Mouse (Mus musculus) embryonic stem cell, embryonic (primary cell): ENCODE measurements around the gene Sfrp2.

Source experiments
- CTCF ChIA-PET, 4 experiments: fragments of 300-600 bp in 2 of 4; fragments of 350-600 bp in 2 of 4; sonication (Branson Sonifier 250); formaldehyde crosslinking; loops; one replicate each; lab custom pipeline; 2022; ENCODE audit warnings: inconsistent platforms in 2 of 4; lab: Charles Lee
- POLR2A ChIA-PET, 4 experiments: fragments of 300-600 bp in 2 of 4; fragments of 350-600 bp in 2 of 4; sonication (Branson Sonifier 250); formaldehyde crosslinking; loops; one replicate each; lab custom pipeline; 2022; ENCODE audit warnings: antibody characterized with exemption in 4 of 4, inconsistent platforms in 1 of 4; lab: Charles Lee

Gene Sfrp2

DNA sequence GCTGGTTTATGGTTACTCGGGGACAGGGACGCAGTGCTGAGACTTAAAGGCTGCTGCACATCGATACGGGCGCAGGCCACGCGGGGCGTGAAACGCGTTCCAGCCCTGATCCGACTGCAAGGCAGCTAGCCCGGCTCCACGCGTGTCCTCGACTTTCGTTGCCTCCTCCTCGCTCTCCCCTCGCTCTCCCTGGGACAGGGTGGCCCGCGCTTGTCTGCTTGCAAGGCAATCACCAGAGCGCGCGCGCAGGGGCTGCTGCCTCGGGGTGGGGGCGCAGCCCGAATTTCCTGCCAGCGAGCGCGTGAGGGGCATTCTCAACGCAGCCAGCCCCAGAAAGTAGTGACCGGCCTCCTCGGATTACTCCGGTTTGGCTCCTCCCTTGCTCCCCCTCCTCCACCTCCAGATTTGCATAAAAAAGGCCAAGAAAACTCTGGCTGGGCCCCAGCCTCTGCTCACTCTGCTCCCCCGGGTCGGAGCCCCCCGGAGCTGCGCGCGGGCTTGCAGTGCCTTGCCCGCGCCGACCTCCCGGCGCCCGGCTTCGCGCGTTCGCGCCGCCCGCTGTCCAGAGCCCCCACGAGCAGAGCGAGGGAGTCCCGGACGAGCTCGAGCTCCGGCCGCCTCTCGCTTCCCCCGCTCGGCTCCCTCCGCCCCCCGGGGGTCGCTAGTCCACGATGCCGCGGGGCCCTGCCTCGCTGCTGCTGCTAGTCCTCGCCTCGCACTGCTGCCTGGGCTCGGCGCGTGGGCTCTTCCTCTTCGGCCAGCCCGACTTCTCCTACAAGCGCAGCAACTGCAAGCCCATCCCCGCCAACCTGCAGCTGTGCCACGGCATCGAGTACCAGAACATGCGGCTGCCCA is at the start of gene Sfrp2:
Gene Sfrp2 (plus strand): TSS at position 451 of the 855 bp plus-strand sequence.
- POLR2A ChIA-PET, result interaction anchor here in 1 of 4 experiments (1.0 kb wide), 1 partner anchor 187 kb away, joined by 3 read pairs; no protein-coding TSS in a partner anchor
- CTCF ChIA-PET, result no interaction called here

DNA sequence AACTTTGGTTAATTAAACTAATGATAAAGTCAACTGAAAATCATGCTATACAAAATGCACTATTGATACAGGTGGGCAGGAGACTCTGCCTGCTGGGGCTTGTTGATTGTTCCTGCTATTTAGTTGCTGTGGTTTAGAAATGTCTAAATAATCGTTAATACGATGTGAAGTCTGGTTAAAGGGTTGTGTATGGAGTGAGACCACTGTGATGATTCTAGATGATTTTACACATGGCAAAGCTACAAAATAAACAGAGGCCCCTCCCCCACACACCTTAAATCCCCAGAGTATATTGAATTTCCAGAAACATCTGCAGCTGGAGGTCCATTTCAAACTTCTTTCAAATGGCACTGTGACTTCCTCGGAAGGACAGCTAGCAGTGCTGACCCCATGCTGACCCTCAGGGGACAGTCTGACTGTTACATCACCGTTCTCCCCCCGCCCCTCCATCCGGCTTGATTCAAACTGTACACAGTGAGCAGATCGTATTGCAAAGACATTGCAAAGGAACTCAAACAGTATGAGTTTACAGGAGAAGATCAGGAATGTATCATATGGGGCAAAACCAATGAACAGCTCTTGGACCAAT is 48.4 kb upstream of the Sfrp2 start:
- CTCF ChIA-PET, result interaction anchor here in 1 of 4 experiments (0.5 kb wide), 1 partner anchor 447 kb away, joined by 6 read pairs; no protein-coding TSS in a partner anchor
- POLR2A ChIA-PET, result interaction anchor here in 2 of 4 experiments (0.6 to 0.9 kb wide), 2 partner anchors 56 to 744 kb away, joined by 3 read pairs; no protein-coding TSS in a partner anchor

DNA sequence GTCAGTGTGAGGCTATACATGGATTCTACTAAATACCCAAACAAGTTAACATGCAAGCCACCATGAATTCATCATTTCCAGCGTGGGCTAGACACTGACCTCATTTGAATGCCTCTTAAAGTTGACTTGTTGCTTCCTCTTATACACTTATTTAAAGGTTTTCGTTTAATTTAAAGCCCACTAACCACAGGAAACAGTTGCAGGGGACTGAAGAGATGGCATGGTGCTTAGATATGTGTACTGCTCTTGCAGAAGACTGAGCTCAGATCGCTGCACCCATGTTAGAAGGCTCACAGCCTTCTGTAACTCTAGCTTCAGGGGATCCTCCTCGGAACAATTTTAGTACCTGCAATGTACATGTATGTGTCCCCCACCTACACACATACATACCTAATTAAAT is 47.5 kb upstream of the Sfrp2 start:
- CTCF ChIA-PET, result no interaction called here

DNA sequence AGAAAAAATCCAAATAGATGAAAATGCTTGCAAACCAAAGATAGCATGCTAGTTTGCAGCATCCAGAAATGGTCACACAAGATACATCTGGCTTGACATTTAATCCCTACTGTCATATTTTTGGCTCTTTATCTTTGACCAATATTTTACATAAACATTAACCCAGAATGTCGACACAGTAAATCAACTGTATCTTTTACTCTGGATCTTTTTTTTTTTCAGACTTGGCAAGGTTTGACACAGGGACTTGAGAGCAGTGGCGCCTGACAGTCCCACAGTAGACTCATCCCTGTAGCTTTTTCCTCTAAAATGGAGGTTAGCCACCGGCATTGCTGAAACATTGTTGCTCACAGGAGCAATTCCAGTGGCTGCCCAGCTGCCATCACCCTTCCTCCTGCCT is 37.9 kb upstream of the Sfrp2 start:
- CTCF ChIA-PET, result interaction anchor here in 1 of 4 experiments (0.6 kb wide), 1 partner anchor 894 kb away, joined by 3 read pairs; no protein-coding TSS in a partner anchor

More for the DNA sequence above, 47.5 kb upstream of the Sfrp2 start:
- POLR2A ChIA-PET, result no interaction called here

DNA sequence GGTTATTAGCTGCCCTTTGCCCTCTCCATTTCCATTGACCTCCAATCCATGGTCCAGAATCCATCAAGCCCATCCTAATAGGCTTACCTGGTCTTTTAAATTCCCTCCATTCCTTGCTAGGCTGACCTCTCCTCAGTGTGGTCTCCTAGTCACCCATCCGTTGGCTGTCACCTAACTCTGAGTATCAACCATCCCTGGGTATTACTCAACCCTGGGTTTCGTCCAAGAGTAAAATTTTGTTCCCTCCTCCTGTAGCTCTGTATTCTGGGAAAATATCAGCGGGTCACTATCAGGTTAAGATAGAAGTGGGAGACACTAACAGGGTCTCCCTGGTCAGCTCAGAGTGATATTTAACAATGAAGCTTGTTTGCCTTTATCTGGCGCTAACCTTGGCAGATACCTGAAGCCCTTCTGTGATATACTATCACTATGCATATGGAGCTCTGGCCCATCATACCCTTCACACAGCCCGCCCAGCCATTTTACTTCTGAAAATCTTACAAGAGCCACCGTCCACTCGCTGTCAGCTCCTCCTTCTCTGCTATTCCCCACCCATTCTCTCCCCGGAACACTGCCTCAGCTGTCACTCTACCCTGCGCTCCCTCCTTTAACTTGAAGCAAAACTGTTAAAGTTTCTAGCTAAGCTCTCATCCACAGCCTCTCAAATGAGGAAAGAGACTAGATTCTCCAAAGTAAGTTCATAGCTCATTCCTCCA is 37.3 kb upstream of the Sfrp2 start:
- ChIA-PET POLR2A (no interaction called here), CTCF (interaction anchor here in 2 of 4 experiments (0.5 kb wide), 2 partner anchors 162 to 447 kb away, joined by 3 to 7 read pairs; no protein-coding TSS in a partner anchor)

More for the DNA sequence above, 37.9 kb upstream of the Sfrp2 start:
- POLR2A ChIA-PET, result no interaction called here

DNA sequence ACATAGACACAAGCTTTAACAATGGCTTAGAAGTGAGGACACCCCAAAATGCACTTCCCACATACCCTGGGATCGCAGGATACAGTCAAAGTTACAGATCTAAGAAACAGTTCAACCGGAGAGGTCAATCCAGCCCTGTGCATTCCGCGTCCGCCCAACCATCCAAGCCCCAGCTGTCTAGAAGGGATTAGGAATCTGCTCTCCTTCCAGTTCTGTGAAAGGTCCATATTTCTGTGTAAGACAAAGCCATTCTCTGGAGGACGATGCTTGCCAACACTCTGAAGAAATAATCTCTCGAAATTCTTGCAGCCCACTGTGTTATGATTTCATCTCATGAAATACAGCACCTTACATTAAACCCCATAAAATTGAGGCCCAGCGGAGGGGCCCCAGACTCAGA is 32.1 kb upstream of the Sfrp2 start:
- CTCF ChIA-PET, result interaction anchor here in 1 of 4 experiments (1.1 kb wide), 1 partner anchor 28 kb away, joined by 3 read pairs; no protein-coding TSS in a partner anchor
- POLR2A ChIA-PET, result no interaction called here

DNA sequence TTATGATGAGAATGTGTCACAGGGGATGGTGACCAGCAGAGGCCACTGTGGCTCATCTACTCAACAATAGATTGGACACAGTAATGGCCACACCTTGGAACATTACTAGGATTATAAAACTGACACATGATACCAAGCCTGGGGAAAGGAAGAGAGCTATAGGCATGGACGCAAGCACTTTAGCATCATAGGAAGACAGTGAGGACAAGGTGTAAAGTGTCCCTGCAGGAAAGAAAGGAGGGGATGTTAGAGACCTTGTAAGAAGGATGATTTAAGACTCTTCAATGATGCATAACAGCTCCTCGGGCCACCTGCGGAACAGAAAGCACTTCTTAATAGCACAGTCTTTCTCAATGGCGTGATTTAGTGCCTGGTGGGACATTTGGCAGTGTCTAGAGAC is 29.1 kb upstream of the Sfrp2 start:
- POLR2A ChIA-PET, result no interaction called here
- CTCF ChIA-PET, result interaction anchor here in 1 of 4 experiments (0.7 kb wide), 1 partner anchor 576 kb away, joined by 3 read pairs; no protein-coding TSS in a partner anchor

DNA sequence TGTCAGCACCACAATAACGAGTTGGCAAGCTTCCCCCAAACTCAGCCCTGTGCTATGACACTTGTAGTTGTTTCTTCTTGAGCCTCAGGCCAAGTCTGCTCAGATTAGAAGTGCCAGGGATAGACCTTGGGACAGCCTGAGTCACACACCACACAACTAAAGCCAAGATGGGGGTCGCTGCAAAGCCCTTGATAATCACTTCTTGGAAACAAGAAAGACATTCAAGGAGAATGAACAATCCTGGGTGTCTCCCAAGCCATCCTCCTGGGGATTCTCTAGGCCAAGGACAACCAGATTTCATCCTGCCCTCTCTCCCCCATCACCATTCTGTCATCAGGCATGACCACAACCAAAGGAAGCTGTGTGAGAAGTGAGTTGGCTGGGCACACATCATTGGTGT is 25.9 kb upstream of the Sfrp2 start:
- ChIA-PET POLR2A (no interaction called here), CTCF (interaction anchor here in 1 of 4 experiments (0.6 kb wide), 1 partner anchor 212 kb away, joined by 3 read pairs; no protein-coding TSS in a partner anchor)

DNA sequence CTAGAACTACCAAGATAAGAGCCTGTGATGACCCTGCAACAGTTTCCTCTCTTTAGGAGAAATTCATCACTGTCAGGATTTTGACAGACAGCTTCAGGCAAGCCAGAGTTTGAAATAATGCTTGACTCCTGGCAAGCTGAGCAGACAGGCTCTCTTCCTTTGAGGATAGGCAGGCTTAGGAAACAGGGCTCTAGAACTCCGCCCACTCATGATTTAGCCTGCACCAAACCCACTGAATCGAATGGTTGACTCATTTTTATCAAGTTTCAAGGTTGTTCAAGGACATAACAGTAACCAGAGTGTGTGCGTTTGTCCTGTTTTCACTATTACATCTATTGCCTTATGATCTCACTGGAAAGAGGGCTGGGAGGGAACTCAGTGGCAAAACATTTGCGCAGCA is 18.8 kb upstream of the Sfrp2 start:
- ChIA-PET POLR2A (interaction anchor here in 1 of 4 experiments (0.5 kb wide), 1 partner anchor 352 kb away, joined by 3 read pairs; no protein-coding TSS in a partner anchor), CTCF (no interaction called here)

DNA sequence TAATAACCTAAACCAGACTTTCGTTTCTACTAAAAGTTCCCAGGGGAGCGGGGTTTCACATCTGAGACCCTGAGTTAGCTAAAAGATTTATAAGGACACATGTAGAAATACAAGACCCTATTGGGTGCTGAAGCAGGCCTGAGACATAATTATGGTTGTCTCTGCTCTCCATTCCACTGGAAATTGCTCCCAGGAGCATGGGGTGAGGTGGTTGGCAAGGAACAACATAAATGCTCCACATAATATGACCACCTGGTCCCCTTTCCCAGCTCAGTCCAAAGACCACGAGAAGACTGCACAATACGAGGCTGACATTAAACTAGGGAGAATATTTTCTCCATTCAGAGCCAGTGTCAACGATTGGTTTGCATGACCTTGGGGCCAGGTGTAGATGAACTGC is 18.2 kb upstream of the Sfrp2 start:
- CTCF ChIA-PET, result no interaction called here
- POLR2A ChIA-PET, result no interaction called here

DNA sequence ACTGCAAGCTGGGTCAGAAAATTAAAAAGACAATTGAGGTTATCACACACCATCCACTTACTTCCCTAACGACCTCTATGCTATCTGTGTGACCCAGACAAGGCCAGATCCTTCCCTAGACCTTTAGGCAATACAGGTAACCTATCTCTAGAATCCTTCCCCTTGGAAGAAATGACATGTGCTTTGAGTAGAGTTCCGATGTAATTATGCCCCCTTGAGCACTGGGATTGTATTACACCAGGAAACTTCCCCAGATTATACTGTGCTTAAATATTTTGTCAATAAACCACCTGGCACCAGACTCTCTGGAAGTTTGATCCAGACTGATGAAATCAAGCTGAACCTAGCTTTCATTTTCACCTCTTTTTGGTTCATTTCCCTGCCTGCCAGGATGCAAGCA is 14.5 kb upstream of the Sfrp2 start:
- POLR2A ChIA-PET, result no interaction called here
- CTCF ChIA-PET, result interaction anchor here in 2 of 4 experiments (1.1 kb wide), 2 partner anchors 11 to 13 kb away, joined by 3 to 5 read pairs; no protein-coding TSS in a partner anchor

DNA sequence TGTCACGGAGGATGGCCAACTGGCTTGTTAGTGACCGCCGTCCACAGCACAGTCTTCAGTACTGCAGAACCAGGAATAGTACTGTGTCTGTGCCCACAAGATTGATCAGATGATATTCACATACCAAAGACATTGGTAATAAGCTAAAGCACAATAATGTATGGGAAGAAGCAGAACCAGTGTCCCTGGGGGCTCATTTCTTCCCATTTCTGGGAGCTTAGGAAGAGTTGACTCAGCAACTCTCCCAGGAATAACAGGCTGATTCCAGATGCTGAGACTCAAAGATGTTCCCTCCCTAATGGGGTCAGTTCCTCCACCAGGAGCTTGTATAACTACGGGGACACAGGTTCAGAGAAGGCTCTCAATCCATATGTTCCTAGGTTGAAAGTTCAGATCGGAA is 13.9 kb upstream of the Sfrp2 start:
- CTCF ChIA-PET, result interaction anchor here in 2 of 4 experiments (0.7 to 1.1 kb wide), 2 partner anchors 10 kb away, joined by 3 read pairs; no protein-coding TSS in a partner anchor
- POLR2A ChIA-PET, result no interaction called here

DNA sequence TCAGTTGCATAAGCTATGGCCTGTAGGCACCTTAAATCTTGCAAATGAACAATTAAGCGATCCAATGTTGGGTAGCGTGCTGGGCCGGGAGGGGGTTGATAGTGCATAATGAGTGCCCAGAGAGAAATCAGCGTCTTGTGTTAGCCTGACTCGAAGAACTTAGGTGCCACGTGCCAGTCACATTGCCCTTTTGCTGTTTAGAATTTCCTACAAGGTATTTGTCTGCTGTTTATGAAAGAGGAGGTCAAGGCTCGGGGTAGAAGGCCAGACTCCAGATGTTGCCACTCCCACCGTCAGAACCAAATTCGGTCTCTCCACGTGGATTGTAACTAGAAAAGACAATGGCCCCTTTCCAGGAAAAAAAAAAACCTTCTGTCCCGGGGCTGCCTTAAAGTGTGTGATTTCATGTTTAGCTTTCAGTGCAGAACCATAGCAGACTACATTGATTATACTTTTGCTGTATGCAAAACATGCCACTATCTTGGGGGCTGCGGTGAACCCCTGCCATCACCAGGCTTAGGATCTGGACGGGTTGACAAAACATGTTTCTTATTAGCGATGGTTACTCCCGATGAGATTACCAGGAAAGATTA is 11.0 kb upstream of the Sfrp2 start:
- ChIA-PET CTCF (interaction anchor here in 2 of 4 experiments (0.6 to 0.7 kb wide), 2 partner anchors 15 to 20 kb away, joined by 5 to 6 read pairs; no protein-coding TSS in a partner anchor), POLR2A (no interaction called here)

DNA sequence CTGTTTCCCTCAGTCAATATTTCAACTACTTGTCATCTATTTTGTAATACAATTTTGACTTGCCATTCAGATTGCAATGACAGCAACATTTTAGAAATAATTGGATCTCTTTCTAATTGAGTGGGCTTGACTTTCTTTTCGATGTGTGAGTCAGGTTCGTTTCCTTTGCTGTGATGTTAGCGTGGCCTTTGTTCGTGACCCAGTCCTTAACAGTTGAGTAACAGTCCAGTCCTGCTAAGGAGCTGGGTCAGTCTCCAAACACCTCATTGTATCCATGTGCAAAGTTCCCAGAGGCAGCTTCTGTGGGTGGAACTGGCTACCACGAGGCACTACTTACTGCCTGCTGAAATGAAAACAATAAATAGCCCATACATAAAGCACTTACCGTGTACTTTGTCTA is 10.5 kb upstream of the Sfrp2 start:
- CTCF ChIA-PET, result no interaction called here

DNA sequence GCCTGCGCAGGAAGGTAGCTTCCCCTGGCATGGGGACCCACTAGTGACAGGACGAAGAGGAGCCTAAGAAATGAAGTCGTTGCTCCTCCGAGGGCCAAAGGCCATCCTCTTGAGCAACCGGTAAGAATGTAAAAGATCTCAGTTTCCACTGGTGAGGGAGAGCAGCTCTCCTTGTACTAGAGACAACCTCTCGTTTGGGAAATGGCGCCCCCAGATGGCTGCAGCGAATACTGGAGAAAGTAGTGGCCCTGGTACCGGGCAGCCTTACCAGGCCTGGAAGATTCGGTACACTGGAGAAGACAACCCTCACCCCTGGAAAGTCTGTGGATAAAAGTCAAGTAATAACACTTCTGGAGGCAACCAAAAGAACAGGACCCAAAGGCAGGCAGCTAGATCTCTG is 3.8 kb upstream of the Sfrp2 start:
- CTCF ChIA-PET, result interaction anchor here in 2 of 4 experiments (0.7 to 1.1 kb wide), 5 partner anchors 11 to 1616 kb away, joined by 3 to 4 read pairs (median 3); no protein-coding TSS in a partner anchor
- POLR2A ChIA-PET, result interaction anchor here in 1 of 4 experiments (0.6 kb wide), 1 partner anchor 8 kb away, joined by 3 read pairs; no protein-coding TSS in a partner anchor

More for the DNA sequence above, 10.5 kb upstream of the Sfrp2 start:
- POLR2A ChIA-PET, result no interaction called here

DNA sequence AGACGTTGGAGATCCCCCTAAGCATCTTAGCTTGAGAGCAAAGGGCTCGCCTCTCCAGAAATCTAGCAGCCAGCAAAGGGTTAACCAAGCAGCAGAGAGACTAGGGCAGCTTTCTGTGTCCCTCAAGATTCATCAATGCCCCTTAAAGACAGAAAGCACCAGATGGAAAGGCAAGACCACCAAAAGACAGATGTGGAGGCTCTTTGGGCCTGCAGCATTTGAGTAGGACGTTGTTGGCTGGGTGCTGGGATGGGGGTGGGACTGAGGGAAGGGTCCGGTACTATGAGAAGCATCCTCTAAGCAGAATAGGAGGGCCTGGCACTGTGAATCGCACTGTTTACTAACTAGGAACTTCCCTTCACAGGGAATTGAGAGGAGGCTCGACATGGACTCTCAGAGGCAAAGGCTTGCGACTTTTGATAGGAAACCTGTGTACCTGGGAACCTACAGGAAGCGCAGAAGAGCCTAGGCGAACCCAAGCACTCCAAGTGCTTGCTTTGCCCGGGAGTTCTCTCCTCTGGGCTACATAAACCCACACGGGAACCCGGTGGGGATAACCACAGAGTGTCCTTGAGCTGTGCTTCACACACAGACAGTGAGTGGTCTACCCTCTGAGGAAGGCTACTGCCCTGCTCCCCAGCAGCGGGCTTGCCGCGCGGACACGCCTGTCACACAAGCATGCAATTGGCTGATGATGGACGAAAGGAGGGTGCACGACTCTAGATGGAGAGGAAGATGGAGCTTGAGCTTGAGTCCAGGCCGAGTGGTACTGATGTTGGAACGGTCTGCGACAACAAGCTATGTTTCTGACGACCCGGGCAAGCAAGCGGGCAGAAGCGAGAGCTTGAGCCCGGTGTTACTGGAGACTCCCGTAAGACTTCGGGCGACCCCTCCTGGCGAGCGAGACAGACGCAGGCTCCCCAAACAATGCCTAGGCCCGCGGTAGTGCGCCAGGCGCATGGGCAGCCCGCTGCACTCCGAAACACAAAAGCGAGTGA is 2.3 kb upstream of the Sfrp2 start:
- CTCF ChIA-PET, result interaction anchor here in 3 of 4 experiments (0.6 to 1.6 kb wide), 10 partner anchors 9 to 460 kb away, joined by 3 to 8 read pairs (median 6); no protein-coding TSS in a partner anchor
- POLR2A ChIA-PET, result interaction anchor here in 3 of 4 experiments (0.6 to 1.2 kb wide), 4 partner anchors 9 to 10 kb away, joined by 3 to 8 read pairs (median 4); no protein-coding TSS in a partner anchor

DNA sequence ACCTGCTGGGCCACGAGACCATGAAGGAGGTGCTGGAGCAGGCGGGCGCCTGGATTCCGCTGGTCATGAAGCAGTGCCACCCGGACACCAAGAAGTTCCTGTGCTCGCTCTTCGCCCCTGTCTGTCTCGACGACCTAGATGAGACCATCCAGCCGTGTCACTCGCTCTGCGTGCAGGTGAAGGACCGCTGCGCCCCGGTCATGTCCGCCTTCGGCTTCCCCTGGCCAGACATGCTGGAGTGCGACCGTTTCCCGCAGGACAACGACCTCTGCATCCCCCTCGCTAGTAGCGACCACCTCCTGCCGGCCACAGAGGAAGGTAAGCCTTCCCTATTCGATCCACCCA is 577 bp downstream of the Sfrp2 start:
- POLR2A ChIA-PET, result interaction anchor here in 1 of 4 experiments (1.0 kb wide), 1 partner anchor 187 kb away, joined by 3 read pairs; no protein-coding TSS in a partner anchor
- CTCF ChIA-PET, result no interaction called here
